ENCODE assay signal across 9 mouse cellular contexts in genomic region chr7:128739116-128739461, GRCm38 (mm10). TPM values are rescaled to one million over a fixed set of nuclear protein-coding genes. Genes with fewer than 3 reads are reported as not detected.
DNase-seq lines count a peak whose midpoint lies in the region; ATAC-seq and TF ChIP-seq lines count a peak whose summit lies in the region.
"Had no signal": no experiment of that assay in that cellular context is flagged by ENCODE, and none has a peak within 500 bp of the region (broad histone marks: within the 10 kb centered on the region; RNA-seq: fewer than 3 reads in every experiment).

No protein-coding gene starts in this region.

- no peak for DNase-seq in heart, postnatal 14 days
- DNase-seq in G1E (ENCODE audit: low spot score), result no peak
- peak; percentile 12 for DNase-seq in hindbrain, embryonic 11.5 days (ENCODE audit: low spot score)
- DNase-seq in urinary bladder, postnatal 4 days (ENCODE audit: low spot score in 2 of 2), result no peak
- DNase-seq in gastrocnemius, postnatal 14 days, result no peak
- no peak for DNase-seq in gastrocnemius, postnatal 36 days

- H3K9ac ChIP-seq in heart, embryonic 13.5 days, result peak overlapping the region; percentile 97
- peak overlapping the region; percentile 97 for H3K9ac ChIP-seq in hindbrain, embryonic 11.5 days (ENCODE audit: low read depth, low read length)
- H3K9ac ChIP-seq in midbrain, embryonic 12.5 days (replicated peaks), result peak overlapping the region; percentile 99

- H3K36me3 ChIP-seq in heart, embryonic 13.5 days, result peaks cover 6% of the 10 kb centered on the region; the same call in 1 of the 2 replicates
- peaks cover 29% of the 10 kb centered on the region for H3K36me3 ChIP-seq in G1E (replicated peaks)
- peaks cover 2% of the 10 kb centered on the region; the same call in 1 of the 2 replicates for H3K36me3 ChIP-seq in hindbrain, embryonic 11.5 days (ENCODE audit: control insufficient read depth, insufficient read depth, low read length)
- H3K36me3 ChIP-seq in midbrain, embryonic 12.5 days, result 0 out of 2 replicates have a peak, but pooled peaks cover 7% of the 10 kb centered on the region

- H3K9me3 ChIP-seq in heart, embryonic 13.5 days, result peaks cover 4% of the 10 kb centered on the region; the same call in 1 of the 2 replicates
- H3K9me3 ChIP-seq in G1E (replicated peaks), result no peaks in the 10 kb centered on the region
- no peaks in the 10 kb centered on the region for H3K9me3 ChIP-seq in hindbrain, embryonic 11.5 days (ENCODE audit: control insufficient read depth, low read length)
- no peaks in the 10 kb centered on the region for H3K9me3 ChIP-seq in midbrain, embryonic 12.5 days

- ATAC-seq in heart, embryonic 13.5 days (ENCODE audit: extremely low read depth, insufficient number of reproducible peaks, low FRiP score, low TSS enrichment), result no peak
- no peak for ATAC-seq in G1E (ENCODE audit: extremely low read depth, insufficient number of reproducible peaks, low FRiP score, poor library complexity, severe bottlenecking)
- no peak for ATAC-seq in hindbrain, embryonic 11.5 days (ENCODE audit: low FRiP score)
- ATAC-seq in midbrain, embryonic 12.5 days (ENCODE audit: low FRiP score, low read depth), result no peak

- peaks cover 40% of the 10 kb centered on the region for H3K4me1 ChIP-seq in heart, embryonic 13.5 days
- H3K4me1 ChIP-seq in G1E (ENCODE audit: insufficient read depth, low read depth, low read length), result peaks cover 43% of the 10 kb centered on the region
- H3K4me1 ChIP-seq in hindbrain, embryonic 11.5 days (replicated peaks; ENCODE audit: control insufficient read depth, insufficient read depth, low read length), result no peaks in the 10 kb centered on the region
- peaks cover 18% of the 10 kb centered on the region for H3K4me1 ChIP-seq in midbrain, embryonic 12.5 days

- H3K27me3 ChIP-seq in heart, embryonic 13.5 days (replicated peaks), result no peaks in the 10 kb centered on the region; the same call in 1 of the 2 replicates
- no peaks in the 10 kb centered on the region for H3K27me3 ChIP-seq in G1E (ENCODE audit: insufficient read depth, low read length)
- 0 out of 2 replicates have a peak, but pooled peaks cover 2% of the 10 kb centered on the region for H3K27me3 ChIP-seq in hindbrain, embryonic 11.5 days (ENCODE audit: control insufficient read depth, insufficient read depth, low read length)
- H3K27me3 ChIP-seq in midbrain, embryonic 12.5 days, result peaks cover 10% of the 10 kb centered on the region
- H3K27me3 ChIP-seq: Patski had no signal

- intact Hi-C loops in heart, postnatal 14 days (cut with DNase I), result no loop called here
- intact Hi-C loops in gastrocnemius, postnatal 14 days (cut with DNase I; ENCODE audit: low total_unique reads), result no loop called here
- intact Hi-C loops in gastrocnemius, postnatal 36 days (cut with DNase I), result no loop called here

- WGBS in heart, embryonic 13.5 days, result under 1% methylated on average over 15 of the region's 15 CpGs
- 2% methylated on average over 15 of the region's 15 CpGs for WGBS in hindbrain, embryonic 11.5 days
- WGBS in midbrain, embryonic 12.5 days, result 3% methylated on average over 15 of the region's 15 CpGs

- no peak for TF ChIP-seq CTCF in G1E (IDR thresholded peaks at IDR 0.05; ENCODE audit: low read depth, low read length)

- H3K4me3 ChIP-seq in heart, embryonic 13.5 days, result peak overlapping the region; percentile 95
- H3K4me3 ChIP-seq in G1E (ENCODE audit: low read depth, low read length), result peak overlapping the region; percentile 96
- H3K4me3 ChIP-seq in hindbrain, embryonic 11.5 days (ENCODE audit: low read depth, low read length), result peak overlapping the region; percentile 92
- H3K4me3 ChIP-seq in midbrain, embryonic 12.5 days, result peak overlapping the region; percentile 95

- no peak overlapping the region for H3K27ac ChIP-seq in heart, embryonic 13.5 days (replicated peaks)
- no peak overlapping the region for H3K27ac ChIP-seq in hindbrain, embryonic 11.5 days (ENCODE audit: low read depth, low read length)
- no peak overlapping the region for H3K27ac ChIP-seq in midbrain, embryonic 12.5 days (replicated peaks)

- peak overlapping the region; percentile 94 for H3K4me2 ChIP-seq in heart, embryonic 13.5 days
- H3K4me2 ChIP-seq in hindbrain, embryonic 11.5 days (replicated peaks; ENCODE audit: low read depth, low read length), result peak overlapping the region; percentile 85
- peak overlapping the region; percentile 91 for H3K4me2 ChIP-seq in midbrain, embryonic 12.5 days (replicated peaks)

RNA-seq across cellular contexts. Expression of gene Mcmbp, which starts 1.2 kb away (rescaled TPM):
- polyA plus RNA-seq in heart, embryonic 13.5 days (2015; fragmentation: Nextera tagmentation; extraction: Ambion mirVana), result 37.7 and 39.8 TPM in 2 replicates
- total RNA-seq in heart, postnatal 14 days (2021), result 10 to 100 TPM; 26.3 to 27.2 TPM
- total RNA-seq in G1E (2014; fragmentation: Nextera tagmentation) (91.6 and 100 TPM in 2 replicates), G1E (2017) (56.3 and 62.9 TPM in 2 replicates)
- 16.5 and 28.6 TPM in 2 replicates for polyA plus RNA-seq in G1E (2012)
- 77.4 and 81.2 TPM in 2 replicates for polyA plus RNA-seq in hindbrain, embryonic 11.5 days (2014; fragmentation: Nextera tagmentation; extraction: Ambion mirVana)
- 74.8 and 78.8 TPM in 2 replicates for polyA plus RNA-seq in midbrain, embryonic 12.5 days (2016; fragmentation: Nextera tagmentation; extraction: Ambion mirVana)
- total RNA-seq in gastrocnemius, postnatal 14 days (2021), result 10 to 100 TPM; 16.3 to 18.5 TPM
- 10 to 100 TPM; 13.8 to 14.5 TPM for total RNA-seq in gastrocnemius, postnatal 36 days (2021)

RNA-seq across cellular contexts. Expression of gene Sec23ip, which starts 5.7 kb away (rescaled TPM):
- polyA plus RNA-seq in heart, embryonic 13.5 days (2015; fragmentation: Nextera tagmentation; extraction: Ambion mirVana), result 30.7 and 31.4 TPM in 2 replicates
- total RNA-seq in heart, postnatal 14 days (2021), result 10 to 100 TPM; 27.7 to 31.6 TPM
- 41.8 and 44.7 TPM in 2 replicates for total RNA-seq in G1E (2014; fragmentation: Nextera tagmentation)
- 37.9 and 43.2 TPM in 2 replicates for total RNA-seq in G1E (2017)
- polyA plus RNA-seq in G1E (2012), result 10.1 and 15.5 TPM in 2 replicates
- polyA plus RNA-seq in hindbrain, embryonic 11.5 days (2014; fragmentation: Nextera tagmentation; extraction: Ambion mirVana), result 44.3 and 46.1 TPM in 2 replicates
- polyA plus RNA-seq in midbrain, embryonic 12.5 days (2016; fragmentation: Nextera tagmentation; extraction: Ambion mirVana), result 42.6 and 42.8 TPM in 2 replicates
- total RNA-seq in gastrocnemius, postnatal 14 days (2021), result 10 to 100 TPM; 17.4 to 22.6 TPM
- 10 to 100 TPM; 21.1 to 21.6 TPM for total RNA-seq in gastrocnemius, postnatal 36 days (2021)
